Mouse (Mus musculus) inflammation-experienced regulatory T-cells (primary cell): Measurements from ENCODE around the gene Neurl1a. TPM values are rescaled to one million over a fixed set of nuclear protein-coding genes. Genes with fewer than 3 reads are reported as not detected.

Source experiments
- polyA plus RNA-seq, 2 experiments: library from polyadenylated mRNA; unstranded; fragments of 100-300 nt; shearing (Covaris generic); gene quantifications; one replicate each; pipeline ENCODE4 v1.2.1; 2017

Neurl1a gene
- polyA plus RNA-seq, result under 1 TPM; 0.16 to 0.98 TPM

DNA sequence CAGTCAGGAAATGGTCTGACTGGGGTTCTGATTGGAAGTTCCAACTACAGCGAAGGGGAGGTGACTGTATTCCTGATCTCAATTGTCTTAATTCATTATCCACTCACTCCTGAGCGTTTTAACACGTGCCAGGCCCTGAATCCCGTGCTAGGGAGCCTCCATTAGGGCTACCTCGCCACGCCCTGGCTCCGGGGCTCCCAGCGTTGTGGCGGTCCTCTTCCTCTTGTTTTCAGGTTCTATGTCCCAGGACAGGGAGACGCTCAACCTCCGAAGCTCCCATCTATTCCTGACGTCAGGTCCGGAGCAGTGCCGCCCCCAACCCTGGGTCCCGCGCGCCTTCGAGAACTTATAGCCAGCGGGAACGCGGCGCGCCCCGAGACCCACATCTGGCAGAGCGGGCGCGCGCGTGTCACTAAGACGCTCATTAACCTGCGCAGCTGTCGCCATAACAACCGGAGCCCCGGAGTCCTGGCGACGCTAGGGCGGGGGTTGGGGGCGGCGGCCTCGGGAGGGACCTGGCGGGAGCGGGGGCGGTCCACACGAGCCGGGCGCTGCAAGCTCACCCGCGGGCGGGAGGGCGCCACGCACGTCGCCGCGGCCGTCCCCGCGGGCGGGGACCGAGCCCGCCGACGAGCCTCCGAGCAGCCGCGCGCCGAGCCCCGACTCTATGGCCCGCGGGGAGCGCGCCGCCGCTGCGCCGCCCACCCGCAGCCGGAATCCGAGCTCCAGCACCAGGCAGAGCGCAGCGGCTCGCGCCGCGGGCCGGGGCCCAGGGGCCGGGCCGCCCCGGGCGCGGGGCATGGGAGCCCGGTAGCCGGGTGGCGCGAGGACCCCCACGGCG is at the start of gene Neurl1a:
Gene Neurl1a (plus strand): TSS at position 390 of the 841 bp plus-strand sequence.

GRCm38 (mm10) chr19:47137771-47138421 is 40.7 kb upstream of the Neurl1a start, which contains the start of gene Calhm2:
Gene Calhm2, minus strand, starts transcription at chr19:47138294.

GRCm38 (mm10) chr19:47144154-47144553 is 34.5 kb upstream of the Neurl1a start, which contains the start of gene Calhm1:
Gene Calhm1, minus strand, starts transcription at chr19:47144254.

GRCm38 (mm10) chr19:47157664-47158063 is 21.0 kb upstream of the Neurl1a start, which contains the start of gene Calhm3:
Gene Calhm3, minus strand, starts transcription at chr19:47157764.

Other genes starting within 250 kb of the Neurl1a start
- gene Ina, start 164.1 kb upstream of the Neurl1a start, polyA plus RNA-seq, result under 1 TPM; 0.10 to 0.37 TPM
- 10 to 100 TPM; 31.9 to 44.4 TPM for gene Nt5c2, start 163.7 kb upstream of the Neurl1a start, polyA plus RNA-seq
- 10 to 100 TPM; 31.7 to 42.3 TPM for gene Pcgf6, start 127.9 kb upstream of the Neurl1a start, polyA plus RNA-seq
- 10 to 100 TPM; 12.5 to 12.8 TPM for gene Taf5, start 111.1 kb upstream of the Neurl1a start, polyA plus RNA-seq
- 100 to 1,000 TPM; 295 to 364 TPM for gene Usmg5, start 88.2 kb upstream of the Neurl1a start, polyA plus RNA-seq
- 10 to 100 TPM; 12.8 to 15.5 TPM for gene Pdcd11, start 88.1 kb upstream of the Neurl1a start, polyA plus RNA-seq
- 10 to 100 TPM; 23.5 to 25.7 TPM for gene Calhm2, start 40.5 kb upstream of the Neurl1a start, polyA plus RNA-seq
- gene Calhm1, start 34.6 kb upstream of the Neurl1a start, polyA plus RNA-seq, result not detected
- not detected for gene Calhm3, start 21.1 kb upstream of the Neurl1a start, polyA plus RNA-seq